Mouse (Mus musculus) Patski (cell line): ENCODE measurements around the gene Bscl2. TPM values are rescaled to one million over a fixed set of nuclear protein-coding genes. Genes with fewer than 3 reads are reported as not detected.

Experiments used
- ATAC-seq: fragments of 100-300 bp; one replicate; pipeline ENCODE4 v1.8.0; 2021
- CTCF ChIA-PET: fragments of 350-600 bp; sonication (Branson Sonifier 250); formaldehyde crosslinking; loops from one replicate; lab custom pipeline; 2022; ENCODE audit warnings: inconsistent platforms; lab: Charles Lee
- POLR2A ChIA-PET: fragments of 350-600 bp; sonication (Branson Sonifier 250); formaldehyde crosslinking; loops from one replicate; lab custom pipeline; 2022; ENCODE audit warnings: antibody characterized with exemption, inconsistent platforms; lab: Charles Lee
- DNase-seq: peaks from one replicate; pipeline ENCODE4 v3.0.0-alpha.2; 2011; ENCODE audit warnings: low read depth, low spot score
- H3K27me3 ChIP-seq: fragments of 371-371 bp; one replicate; pipeline ENCODE4 v1.5.1; 2021
- CTCF ChIP-seq: fragments of 100-300 bp; IDR thresholded peaks from one replicate; pipeline ENCODE4 v1.5.1; 2021
- in situ Hi-C: fragments of 300-500 bp; cut with MboI; formaldehyde crosslinking; loops from 3 replicates; pipeline ENCODE4 v1.11.1; 2018; ENCODE audit warnings: low pct_unique_long_range_greater_than_20kb, mixed read lengths
- polyA plus RNA-seq: library from polyadenylated mRNA; unstranded; gene quantifications from one replicate; pipeline ENCODE4 v1.2.3, GENCODE M21; 2021

Gene Bscl2
- 4.1 TPM for polyA plus RNA-seq

GRCm38 (mm10) chr19:8837251-8837791, at the start of gene Bscl2:
TSS of gene Bscl2 (plus strand) at chr19:8837467.
- DNase-seq (no peak), ATAC-seq (peak; percentile 51)
- TF ChIP-seq CTCF: peak; percentile 77
- CTCF ChIA-PET: no interaction called here
- H3K27me3 ChIP-seq: no peaks in the 10 kb centered on the region
- POLR2A ChIA-PET: interaction anchor here (0.7 kb wide), 1 partner anchor 146 kb away, joined by 3 read pairs; no protein-coding TSS in a partner anchor
- in situ Hi-C loops: loop anchor here (25.0 kb wide), 1 partner anchor 1050 kb away; the partner anchor contains the start of gene Incenp

- ATAC-seq (no peak), DNase-seq (no peak)
- in situ Hi-C loops: no loop called here
- no peaks in the 10 kb centered on the region for H3K27me3 ChIP-seq
- TF ChIP-seq CTCF: no peak
- ChIA-PET CTCF (interaction anchor here (0.6 to 4.1 kb wide), 4 partner anchors 9 to 22 kb away, joined by 3 to 26 read pairs (median 4); partner anchors contain the start of gene Polr2g), POLR2A (interaction anchor here (0.6 to 4.5 kb wide), 7 partner anchors 9 to 50 kb away, joined by 3 to 37 read pairs (median 3); partner anchors contain the start of genes Hnrnpul2, Tmem179b and Ttc9c)
Observed at GRCm38 (mm10) chr19:8788521-8788920, 48.7 kb upstream of the Bscl2 start.

GRCm38 (mm10) chr19:8789171-8789570, 48.1 kb upstream of the Bscl2 start:
- ATAC-seq (no peak), DNase-seq (no peak)
- POLR2A ChIA-PET: interaction anchor here (1.0 to 1.3 kb wide), 4 partner anchors 9 to 49 kb away, joined by 3 to 5 read pairs (median 4); partner anchors contain the start of genes Hnrnpul2 and Ttc9c
- in situ Hi-C loops: no loop called here
- no peak for TF ChIP-seq CTCF
- H3K27me3 ChIP-seq: no peaks in the 10 kb centered on the region
- CTCF ChIA-PET: interaction anchor here (1.0 to 4.1 kb wide), 3 partner anchors 9 to 14 kb away, joined by 3 to 26 read pairs (median 4); partner anchors contain the start of gene Polr2g

- no peaks in the 10 kb centered on the region for H3K27me3 ChIP-seq
- no peak for ATAC-seq
- no peak for DNase-seq
- no peak for TF ChIP-seq CTCF
- ChIA-PET CTCF (interaction anchor here (0.7 kb wide), 1 partner anchor 10 kb away, joined by 3 read pairs; no protein-coding TSS in a partner anchor), POLR2A (no interaction called here)
- in situ Hi-C loops: no loop called here
Observed at GRCm38 (mm10) chr19:8790171-8790570, 47.1 kb upstream of the Bscl2 start.

GRCm38 (mm10) chr19:8798264-8798946, 38.9 kb upstream of the Bscl2 start, which contains the start of gene Polr2g:
TSS of gene Polr2g (minus strand) at chr19:8798577.
- in situ Hi-C loops: no loop called here
- POLR2A ChIA-PET: interaction anchor here (0.6 to 2.3 kb wide), 10 partner anchors 9 to 25 kb away, joined by 3 to 7 read pairs (median 5); partner anchors contain the start of genes Hnrnpul2 and Taf6l
- peak; percentile 63 for ATAC-seq
- TF ChIP-seq CTCF: no peak
- DNase-seq: no peak
- CTCF ChIA-PET: interaction anchor here (0.6 to 4.9 kb wide), 10 partner anchors 10 to 81 kb away, joined by 3 to 26 read pairs (median 4); partner anchors contain the start of gene Taf6l
- no peaks in the 10 kb centered on the region for H3K27me3 ChIP-seq

GRCm38 (mm10) chr19:8798947-8799315, 38.3 kb upstream of the Bscl2 start:
- ChIA-PET POLR2A (interaction anchor here (0.5 to 2.3 kb wide), 7 partner anchors 9 to 1218 kb away, joined by 3 to 7 read pairs (median 5); partner anchors contain the start of genes Hnrnpul2 and Taf6l), CTCF (interaction anchor here (0.6 to 4.9 kb wide), 9 partner anchors 10 to 81 kb away, joined by 3 to 26 read pairs (median 4); partner anchors contain the start of genes Nxf1 and Taf6l)
- in situ Hi-C loops: no loop called here

GRCm38 (mm10) chr19:8802130-8802821, 35.0 kb upstream of the Bscl2 start, which contains the start of gene Zbtb3:
TSS of gene Zbtb3 (plus strand) at chr19:8802555.
- peak; percentile 97 for ATAC-seq
- CTCF ChIA-PET: interaction anchor here (1.5 kb wide), 1 partner anchor 15 kb away, joined by 3 read pairs; no protein-coding TSS in a partner anchor

More at GRCm38 (mm10) chr19:8798947-8799315, 38.3 kb upstream of the Bscl2 start:
- ATAC-seq (no peak), DNase-seq (no peak)
- H3K27me3 ChIP-seq: no peaks in the 10 kb centered on the region
- TF ChIP-seq CTCF: no peak

GRCm38 (mm10) chr19:8803204-8803780, 34.0 kb upstream of the Bscl2 start:
- CTCF ChIA-PET: interaction anchor here (1.5 kb wide), 1 partner anchor 14 kb away, joined by 3 read pairs; no protein-coding TSS in a partner anchor
- ATAC-seq (no peak), DNase-seq (no peak)
- POLR2A ChIA-PET: interaction anchor here (1.1 to 1.4 kb wide), 3 partner anchors 10 to 32 kb away, joined by 3 to 7 read pairs (median 3); partner anchors contain the start of genes Tmem223 and Ttc9c
- no peaks in the 10 kb centered on the region for H3K27me3 ChIP-seq
- TF ChIP-seq CTCF: no peak
- in situ Hi-C loops: no loop called here

More at GRCm38 (mm10) chr19:8802130-8802821, 35.0 kb upstream of the Bscl2 start, which contains the start of gene Zbtb3:
- POLR2A ChIA-PET: interaction anchor here (0.6 to 1.4 kb wide), 4 partner anchors 11 to 31 kb away, joined by 3 to 7 read pairs (median 4); partner anchors contain the start of genes Tmem223 and Ttc9c
- H3K27me3 ChIP-seq: no peaks in the 10 kb centered on the region
- in situ Hi-C loops: no loop called here
- peak; percentile 82 for DNase-seq
- no peak for TF ChIP-seq CTCF
